Mouse (Mus musculus) embryonic fibroblast, embryonic 13.5 days (primary cell): Measurements from ENCODE around the gene Usp51.
"Not testable (repeated sequence)": the region's sequence is repeated elsewhere in the genome, so short reads cannot be mapped to it uniquely, and the experiment has no call there.

Source experiments
- CTCF ChIP-seq: IDR thresholded peaks from 2 replicates; pipeline ENCODE4 v1.5.1; 2011; ENCODE audit warnings: mild to moderate bottlenecking, control low read depth, low read length, moderate library complexity, borderline replicate concordance; ENCODE audit not compliant: insufficient read depth
- POLR2A ChIP-seq: IDR thresholded peaks from 2 replicates; pipeline ENCODE4 v1.6.1; 2011; ENCODE audit warnings: low read depth, mild to moderate bottlenecking, control low read depth, low read length, moderate library complexity

GRCm38 (mm10) chrX:152989852-152990251 lies 16.4 kb upstream of the Usp51 start:
- TF ChIP-seq CTCF, POLR2A: not testable (repeated sequence)
